Mouse (Mus musculus): ENCODE data around the gene Lrrc42.

GRCm38 (mm10) chr4:107278188-107278707 lies 24.9 kb upstream of the Lrrc42 start:
- TF ChIP-seq CTCF (IDR thresholded peaks at IDR 0.05; ENCODE audit: control insufficient read depth, insufficient read depth, insufficient replicate concordance, low read depth, low read length): no peak
- TF ChIP-seq POLR2A (IDR thresholded peaks at IDR 0.05; ENCODE audit: control insufficient read depth, low read depth, low read length): no peak
